Mouse (Mus musculus): ENCODE data around the gene Spata5.

Spata5 gene

DNA sequence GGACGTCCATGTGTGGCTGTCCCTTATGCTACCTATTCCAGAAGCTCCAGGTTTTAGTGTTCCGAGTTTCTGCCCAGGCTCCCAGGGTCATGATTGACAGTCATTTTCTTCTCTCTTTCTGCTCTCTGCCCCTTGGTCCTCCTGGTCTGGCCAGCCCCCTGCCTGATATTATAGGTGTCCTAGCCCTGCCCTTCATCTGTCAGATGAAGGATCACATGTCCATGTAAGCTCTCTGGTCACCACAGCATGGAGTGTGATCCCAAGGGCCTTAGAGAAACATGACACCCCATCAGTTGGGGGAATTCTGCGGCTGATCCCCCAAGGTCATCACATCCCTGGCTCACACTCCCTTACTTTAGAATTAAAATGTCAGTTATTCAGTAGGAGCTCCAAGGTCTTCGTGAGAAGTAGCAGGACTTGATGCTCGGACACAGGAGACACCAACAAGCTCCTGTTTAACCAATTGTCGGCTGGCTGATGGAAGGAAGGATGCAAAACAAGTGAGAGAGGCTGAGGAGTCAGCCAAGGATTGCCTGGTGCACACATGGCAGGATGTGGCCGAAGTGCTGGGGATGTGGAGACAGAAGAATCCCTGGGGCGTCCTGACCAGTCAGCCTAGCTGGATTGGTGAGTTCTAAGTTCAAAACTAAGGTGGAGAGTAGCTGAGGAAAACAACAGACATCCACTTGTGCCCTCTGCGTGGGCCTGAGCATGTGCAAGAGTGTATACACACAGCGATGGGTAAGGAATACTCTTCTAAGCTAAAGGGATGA, 195.4 kb downstream of the Spata5 start:
- DNase-seq (ENCODE audit: low spot score) = no peak

DNA sequence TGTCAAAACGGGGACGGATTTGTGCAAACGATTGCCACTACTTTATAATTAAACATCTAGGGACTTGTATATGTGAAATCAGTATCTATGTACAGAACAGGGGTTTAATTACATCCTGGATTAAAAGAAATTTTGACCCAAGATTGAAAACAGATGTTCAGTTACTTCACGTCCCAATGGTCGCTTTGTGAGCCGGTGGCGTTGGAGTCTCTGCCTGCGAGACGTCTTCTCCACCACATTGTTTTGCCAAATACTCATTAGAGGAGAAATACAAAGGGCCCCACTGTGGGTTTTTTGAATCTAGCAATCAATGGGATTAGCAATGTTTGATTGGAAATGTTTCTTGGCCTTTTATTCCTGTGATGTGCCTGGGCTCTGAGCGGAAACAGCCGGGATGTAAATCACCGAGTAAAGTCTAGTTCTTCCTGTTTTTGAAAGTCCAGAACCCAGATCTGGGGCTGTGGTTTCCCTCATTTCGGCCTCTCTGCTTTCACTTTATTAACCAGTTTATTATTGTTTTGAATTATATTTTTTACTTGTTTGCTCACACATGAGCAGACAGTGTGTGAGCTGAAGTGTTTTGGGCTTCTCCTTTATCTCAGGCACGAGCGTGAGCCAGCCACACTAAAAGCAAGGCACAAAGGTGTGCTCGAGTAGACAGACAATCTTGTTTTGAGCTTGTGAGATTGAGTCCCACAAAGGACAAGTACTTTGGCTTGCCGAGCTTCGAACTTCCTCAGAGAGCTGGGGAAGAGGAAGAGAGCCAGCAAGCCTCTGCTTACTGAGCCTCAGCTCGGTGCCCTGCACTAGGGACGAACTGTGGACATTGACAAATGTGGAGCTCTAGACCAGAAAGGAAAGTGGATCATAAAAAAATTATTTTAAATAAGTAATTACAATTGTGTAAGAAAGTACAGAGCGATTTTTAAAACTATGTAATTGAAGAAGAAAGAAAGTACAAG, 197.2 kb downstream of the Spata5 start:
- no peak for DNase-seq (ENCODE audit: low spot score)

All from urinary bladder, postnatal 25 days (tissue).